Mouse (Mus musculus): ENCODE results near the gene Meis2.

Meis2 gene

GRCm38 (mm10) chr2:116047365-116047764 is 18.3 kb downstream of the Meis2 start:
- DNase-seq, result no peak

GRCm38 (mm10) chr2:116045048-116045447 is 20.6 kb downstream of the Meis2 start:
- DNase-seq, result no peak

GRCm38 (mm10) chr2:116042934-116043698 is 22.5 kb downstream of the Meis2 start:
- DNase-seq, result no peak

DNA sequence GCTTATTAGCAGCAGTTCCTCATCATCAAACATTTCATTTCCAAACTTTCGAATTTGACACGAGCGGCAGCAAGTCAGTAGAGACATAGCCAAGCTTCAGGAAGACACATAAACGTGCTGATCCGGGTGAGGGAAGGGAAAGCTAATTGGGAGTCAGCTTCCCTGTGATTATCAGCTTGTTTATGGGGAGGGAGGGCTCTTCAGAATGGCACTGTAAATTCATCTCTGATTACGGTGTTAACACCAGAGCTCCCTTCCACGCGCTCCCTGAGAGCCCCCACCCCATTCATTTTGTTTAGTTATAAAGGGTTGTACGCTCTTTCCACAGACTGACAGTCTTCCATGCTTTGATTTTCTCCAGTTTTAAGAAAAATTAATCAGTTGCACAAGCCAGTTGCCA is 23.2 kb downstream of the Meis2 start:
- no peak for DNase-seq

GRCm38 (mm10) chr2:116041683-116042262 is 23.9 kb downstream of the Meis2 start:
- DNase-seq, result no peak

DNA sequence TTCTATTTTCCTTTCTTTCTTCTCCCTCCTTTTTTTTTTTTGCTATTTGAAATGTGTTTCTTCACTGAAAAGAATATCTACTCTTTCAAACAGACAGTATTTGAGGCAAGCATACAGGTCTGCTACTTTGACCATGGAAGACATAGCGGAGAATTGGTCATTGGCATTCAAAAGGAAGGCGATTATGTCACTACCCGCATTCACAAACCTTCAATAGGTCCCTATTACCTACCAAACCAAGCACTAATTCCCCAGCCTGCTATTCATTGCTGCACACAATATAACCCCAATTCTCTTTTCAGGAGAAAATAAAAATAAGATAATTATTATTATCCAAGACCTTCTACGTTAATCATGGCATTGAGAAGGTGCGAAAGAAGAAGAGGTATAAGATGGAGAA is 30.3 kb downstream of the Meis2 start:
- no peak for DNase-seq

GRCm38 (mm10) chr2:116028127-116028526 is 37.5 kb downstream of the Meis2 start:
- no peak for DNase-seq

DNA sequence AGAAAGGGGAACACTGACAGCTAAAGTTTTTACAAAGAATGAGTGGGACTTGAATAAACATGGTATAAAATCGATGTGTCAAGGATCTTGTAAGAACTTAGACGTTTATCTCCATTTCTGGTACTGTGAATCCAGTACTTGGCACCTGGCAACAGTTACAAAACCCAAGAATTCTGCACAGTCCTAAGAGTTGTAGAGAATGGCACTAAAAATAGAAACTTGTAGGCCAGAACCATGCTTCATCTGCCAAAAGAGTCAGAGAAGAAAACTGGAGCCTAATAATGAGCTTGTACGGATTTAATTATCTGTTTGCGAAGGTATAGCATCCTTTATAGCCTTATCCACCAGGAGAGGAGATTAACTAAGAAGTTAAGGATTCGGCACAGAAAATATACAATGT is 42.8 kb downstream of the Meis2 start:
- DNase-seq, result no peak

DNA sequence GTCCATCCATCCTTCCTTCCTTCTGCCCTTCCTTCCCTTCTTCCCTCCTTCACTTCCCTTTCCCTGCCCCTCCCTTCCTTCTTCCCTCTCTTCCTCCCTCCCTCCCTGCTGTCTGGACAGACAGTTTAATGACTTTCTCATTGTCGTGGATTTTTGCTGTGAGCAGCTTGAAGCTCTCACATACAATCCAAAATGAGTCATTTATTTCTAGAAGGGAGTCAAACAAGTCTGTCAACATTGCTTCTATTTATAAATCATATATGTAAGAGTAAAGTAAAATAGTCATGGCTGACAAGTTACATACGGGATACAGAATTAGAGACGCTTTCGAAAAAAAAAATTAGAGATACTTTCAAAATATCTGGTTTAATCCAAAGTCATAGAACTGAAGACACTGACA is 43.7 kb downstream of the Meis2 start:
- no peak for DNase-seq

GRCm38 (mm10) chr2:116021046-116021445 is 44.6 kb downstream of the Meis2 start:
- peak; percentile 63 to 75 for DNase-seq

DNA sequence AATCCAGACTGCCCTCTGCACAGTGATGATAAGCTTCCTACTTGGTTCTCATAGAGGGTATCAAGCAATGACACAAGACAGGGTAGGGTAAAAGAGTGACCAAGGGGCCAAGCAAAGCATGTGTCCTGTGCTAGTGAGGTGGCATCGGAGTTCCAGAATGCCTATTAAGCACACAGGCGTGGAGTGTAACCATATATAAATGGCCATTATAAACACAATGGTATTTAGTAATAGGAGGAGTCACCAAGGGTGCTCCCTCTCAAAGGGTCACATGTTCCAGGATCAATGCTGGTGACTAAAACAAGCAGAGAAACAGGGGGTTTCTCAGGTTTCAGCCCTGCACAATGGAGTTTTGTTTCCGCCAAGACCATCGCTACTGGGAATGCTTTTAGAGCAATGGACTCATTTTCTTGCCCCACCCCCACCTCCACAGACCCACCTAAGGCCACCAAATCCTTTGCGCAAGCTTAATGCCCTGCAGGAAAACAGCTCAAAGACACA is 45.1 kb downstream of the Meis2 start:
- no peak for DNase-seq

- no peak for DNase-seq
Measured at GRCm38 (mm10) chr2:116019959-116020358, 45.7 kb downstream of the Meis2 start.

GRCm38 (mm10) chr2:116019466-116019794 is 46.2 kb downstream of the Meis2 start:
- no peak for DNase-seq

GRCm38 (mm10) chr2:116018781-116019465 is 46.7 kb downstream of the Meis2 start:
- no peak for DNase-seq

DNA sequence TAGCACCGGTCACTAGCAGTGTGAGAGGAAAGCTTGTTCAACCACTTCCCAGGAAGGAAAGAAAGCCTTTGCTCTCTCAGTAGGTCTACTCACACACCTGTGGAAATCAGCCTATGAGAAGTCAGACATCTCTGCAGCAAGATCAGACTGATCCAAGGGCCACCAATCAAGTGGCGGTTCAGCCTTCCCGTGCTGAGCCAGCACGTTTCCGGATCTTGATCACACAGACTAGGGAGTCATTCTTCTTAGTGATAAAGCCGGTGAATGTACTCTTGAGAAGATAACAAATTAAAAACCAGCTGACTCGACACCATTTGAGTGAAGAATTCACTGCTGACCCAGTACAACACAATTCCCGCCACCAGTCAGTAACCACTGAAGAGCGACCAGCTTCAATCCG is 50.1 kb downstream of the Meis2 start:
- DNase-seq, result no peak

DNA sequence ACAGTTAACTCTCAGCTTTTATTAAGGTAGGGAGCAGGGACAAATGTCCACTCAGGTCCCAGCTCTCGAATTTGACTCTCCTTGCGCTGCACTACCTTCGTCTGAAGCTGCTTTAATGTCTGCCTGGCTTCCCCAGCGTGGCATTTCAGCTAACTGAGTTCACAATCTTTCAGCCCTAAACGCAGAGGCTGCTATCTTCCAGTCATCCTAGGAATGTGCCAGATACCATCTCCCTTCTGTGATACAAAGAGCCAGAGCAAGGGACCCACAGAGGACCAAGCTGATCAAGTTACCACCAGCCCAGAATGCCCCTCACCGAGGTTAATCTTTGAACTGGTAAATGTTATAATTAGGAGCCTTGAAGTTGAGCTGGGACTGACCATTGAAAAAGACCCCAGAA is 55.2 kb downstream of the Meis2 start:
- DNase-seq, result no peak

- no peak for DNase-seq
Measured at GRCm38 (mm10) chr2:116010061-116010460, 55.6 kb downstream of the Meis2 start.

- no peak for DNase-seq
Measured at GRCm38 (mm10) chr2:116009097-116009970, 56.3 kb downstream of the Meis2 start.

GRCm38 (mm10) chr2:116002354-116002753 is 63.3 kb downstream of the Meis2 start:
- DNase-seq, result no peak

- DNase-seq, result peak; percentile 29 to 43
Measured at GRCm38 (mm10) chr2:116001352-116002138, 64.1 kb downstream of the Meis2 start.

GRCm38 (mm10) chr2:116000514-116000913 is 65.1 kb downstream of the Meis2 start:
- no peak for DNase-seq

DNA sequence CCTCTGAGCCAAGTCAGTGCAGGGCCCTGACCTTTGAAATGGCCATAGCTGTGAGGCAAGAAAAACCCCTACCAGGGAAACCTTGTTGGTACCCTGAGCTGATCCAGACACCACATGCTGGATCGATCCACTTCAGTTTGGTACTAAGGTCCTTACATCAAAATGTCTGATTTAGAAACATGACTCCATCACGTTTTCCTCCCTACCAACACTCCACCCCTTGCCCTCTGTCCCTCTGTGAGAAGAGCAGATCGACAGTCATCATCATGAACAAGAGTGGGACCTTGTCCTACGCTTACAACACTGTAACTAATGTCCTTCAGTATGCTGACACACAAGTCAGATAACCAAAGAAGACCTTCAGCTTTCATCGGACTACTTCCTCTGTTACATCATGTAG is 66.8 kb downstream of the Meis2 start:
- DNase-seq, result no peak

All from kidney, postnatal 25 days (tissue).